Mouse (Mus musculus) CH12.LX (cell line): ENCODE results near the gene Nupr1l.

Experiments
- CTCF ChIP-seq, 2 experiments: IDR thresholded peaks in 1 of 2; conservative IDR thresholded peaks in 1 of 2; 2 replicates each; pipeline ENCODE4 v1.5.1; 2011 to 2012; ENCODE audit warnings: low read depth in 2 of 2, low read length in 2 of 2, improper control_type of control experiment in 1 of 2, inconsistent platforms in 1 of 2, mild to moderate bottlenecking in 1 of 2, moderate library complexity in 1 of 2
- HCFC1 ChIP-seq: IDR thresholded peaks from 2 replicates; pipeline ENCODE4 v1.6.1; 2012; ENCODE audit warnings: low read depth, mild to moderate bottlenecking, inconsistent platforms, low read length, improper control_type of control experiment

DNA sequence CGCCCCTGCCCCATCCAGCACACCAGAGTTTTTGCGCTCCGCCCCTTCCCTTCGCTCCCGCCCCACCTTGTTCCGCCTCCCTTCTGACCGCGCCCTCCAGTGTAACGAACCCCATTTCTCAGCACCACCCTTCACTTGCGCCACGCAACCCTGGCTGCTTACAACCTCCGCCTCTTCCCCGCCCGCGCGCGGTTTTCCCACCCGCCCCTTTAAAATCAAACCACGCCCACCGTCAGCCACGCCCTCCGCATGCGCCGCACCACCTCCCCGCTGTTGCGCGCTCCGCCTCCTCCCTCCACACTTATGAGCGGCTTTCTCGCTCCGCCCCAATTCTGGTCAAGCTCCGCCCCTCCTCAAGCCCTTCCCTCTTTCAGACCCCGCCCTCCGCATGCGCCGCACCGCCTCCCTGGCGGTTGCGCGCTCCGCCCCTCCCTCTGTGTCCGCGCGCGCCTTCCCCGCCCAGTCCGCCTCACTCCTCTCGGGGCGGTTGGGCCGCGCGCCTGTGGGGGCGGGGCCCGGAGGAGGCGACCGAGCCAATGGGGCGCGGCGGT, 33.2 kb downstream of the Nupr1l start, which contains the start of gene Vkorc1l1:
- TF ChIP-seq CTCF (conservative IDR thresholded peaks at IDR 0.05 in 1 of 2, IDR thresholded peaks at IDR 0.05 in 1 of 2; ENCODE audit: low read depth in 2 of 2, low read length in 2 of 2): no peak
- peak; percentile 32; the same call in 1 of the 2 replicates for TF ChIP-seq HCFC1
